ENCODE assay signal across 8 mouse cellular contexts in genomic region chr14:103069465-103069863, GRCm38 (mm10). TPM values are rescaled to one million over a fixed set of nuclear protein-coding genes. Genes with fewer than 3 reads are reported as not detected.
DNase-seq lines count a peak whose midpoint lies in the region; ATAC-seq and TF ChIP-seq lines count a peak whose summit lies in the region.

No protein-coding gene starts in this region.

- H3K9ac ChIP-seq in kidney, postnatal 0 days (ENCODE audit: low read depth, low read length), result 0 out of 2 replicates have a peak overlapping the region, but pooled peaks have one; percentile 46
- peak overlapping the region; percentile 89 for H3K9ac ChIP-seq in hindbrain, embryonic 16.5 days (ENCODE audit: low read depth, low read length)
- peak overlapping the region; percentile 63 for H3K9ac ChIP-seq in midbrain, embryonic 14.5 days (replicated peaks; ENCODE audit: low read length)

- TF ChIP-seq POLR2A in cortical plate, adult 2 months (IDR thresholded peaks at IDR 0.05; ENCODE audit: extremely low read depth, insufficient read depth, low read length), result no peak

- H3K4me3 ChIP-seq in kidney, postnatal 0 days (replicated peaks; ENCODE audit: low read depth, low read length), result peak overlapping the region; percentile 70
- peak overlapping the region; percentile 96 for H3K4me3 ChIP-seq in cortical plate, adult 2 months (ENCODE audit: insufficient read depth, low read length)
- H3K4me3 ChIP-seq in hindbrain, embryonic 16.5 days (ENCODE audit: low read length), result peak overlapping the region; percentile 70
- H3K4me3 ChIP-seq in midbrain, embryonic 14.5 days (replicated peaks; ENCODE audit: low read depth, low read length), result peak overlapping the region; percentile 67

- peak overlapping the region; percentile 89 for H3K27ac ChIP-seq in kidney, postnatal 0 days
- H3K27ac ChIP-seq in cortical plate, adult 2 months (ENCODE audit: insufficient read depth, low read length), result peak overlapping the region; percentile 53
- peak overlapping the region; percentile 66 for H3K27ac ChIP-seq in hindbrain, embryonic 16.5 days (ENCODE audit: low read depth, low read length)
- peak overlapping the region; percentile 81 for H3K27ac ChIP-seq in midbrain, embryonic 14.5 days (replicated peaks; ENCODE audit: low read depth, low read length)

- no peaks in the 10 kb centered on the region for H3K27me3 ChIP-seq in kidney, postnatal 0 days (ENCODE audit: insufficient read depth, low read length)
- H3K27me3 ChIP-seq in hindbrain, embryonic 16.5 days (replicated peaks; ENCODE audit: control insufficient read depth, insufficient read depth, low read length), result no peaks in the 10 kb centered on the region
- H3K27me3 ChIP-seq in midbrain, embryonic 14.5 days (ENCODE audit: control insufficient read depth, insufficient read depth, low read length), result no peaks in the 10 kb centered on the region

- TF ChIP-seq CTCF in kidney, postnatal 0 days (IDR thresholded peaks at IDR 0.05; ENCODE audit: low read depth), result no peak
- no peak for TF ChIP-seq CTCF in cortical plate, adult 2 months (IDR thresholded peaks at IDR 0.05; ENCODE audit: extremely low read depth, insufficient read depth, low read length)

- no peak for DNase-seq in kidney, postnatal 0 days (ENCODE audit: low spot score)
- no peak for DNase-seq in kidney, adult 8-10 months
- no peak for DNase-seq in midbrain, embryonic 14.5 days
- no peak for DNase-seq in spleen, adult 18-20 months
- DNase-seq in kidney, adult 9 months, result no peak
- no peak for DNase-seq in right cerebral cortex, postnatal 14 days

- no peaks in the 10 kb centered on the region for H3K4me1 ChIP-seq in kidney, postnatal 0 days (replicated peaks; ENCODE audit: insufficient read depth, low read length)
- peaks cover 2% of the 10 kb centered on the region; the same call in 1 of the 2 replicates for H3K4me1 ChIP-seq in cortical plate, adult 2 months (ENCODE audit: control insufficient read depth, insufficient read depth, low read length)
- peaks cover 10% of the 10 kb centered on the region for H3K4me1 ChIP-seq in hindbrain, embryonic 16.5 days (ENCODE audit: control insufficient read depth, insufficient read depth, low read depth, low read length)
- H3K4me1 ChIP-seq in midbrain, embryonic 14.5 days (ENCODE audit: control insufficient read depth, insufficient read depth, low read length), result peaks cover 9% of the 10 kb centered on the region; the same call in 1 of the 2 replicates

- no peak; the same call in 1 of the 2 replicates for ATAC-seq in kidney, postnatal 0 days (replicated peaks; ENCODE audit: low FRiP score, low read depth)
- no peak for ATAC-seq in hindbrain, embryonic 16.5 days
- ATAC-seq in midbrain, embryonic 14.5 days (ENCODE audit: low FRiP score, low TSS enrichment), result peak; percentile 74

- H3K4me2 ChIP-seq in kidney, postnatal 0 days (ENCODE audit: low read length), result peak overlapping the region; percentile 77
- H3K4me2 ChIP-seq in hindbrain, embryonic 16.5 days (ENCODE audit: low read length), result peak overlapping the region; percentile 96
- H3K4me2 ChIP-seq in midbrain, embryonic 14.5 days (ENCODE audit: low read length), result peak overlapping the region; percentile 87

- no peaks in the 10 kb centered on the region for H3K9me3 ChIP-seq in kidney, postnatal 0 days (replicated peaks; ENCODE audit: low read length)
- no peaks in the 10 kb centered on the region for H3K9me3 ChIP-seq in hindbrain, embryonic 16.5 days (ENCODE audit: control insufficient read depth, low read length)
- H3K9me3 ChIP-seq in midbrain, embryonic 14.5 days (ENCODE audit: control insufficient read depth, low read length), result no peaks in the 10 kb centered on the region

- H3K36me3 ChIP-seq in kidney, postnatal 0 days (ENCODE audit: insufficient read depth, low read length), result peaks cover 11% of the 10 kb centered on the region; the same call in 1 of the 2 replicates
- peaks cover 2% of the 10 kb centered on the region; the same call in 1 of the 2 replicates for H3K36me3 ChIP-seq in hindbrain, embryonic 16.5 days (ENCODE audit: control insufficient read depth, insufficient read depth, low read length)
- H3K36me3 ChIP-seq in midbrain, embryonic 14.5 days (ENCODE audit: control insufficient read depth, insufficient read depth, low read length), result no peaks in the 10 kb centered on the region; the same call in 1 of the 2 replicates

- WGBS in kidney, postnatal 0 days, result 12% methylated on average over 12 of the region's 12 CpGs
- whole genome bisulfite sequencing in hindbrain, embryonic 16.5 days, result 10% methylated on average over 12 of the region's 12 CpGs
- 8% methylated on average over 12 of the region's 12 CpGs for WGBS in midbrain, embryonic 14.5 days

RNA-seq across cellular contexts. Expression of gene Cln5, which starts 0.6 kb away (rescaled TPM):
- polyA plus RNA-seq in kidney, postnatal 0 days (2015; fragmentation: Nextera tagmentation; extraction: Ambion mirVana), result 32.7 and 36.2 TPM in 2 replicates
- polyA plus RNA-seq in cortical plate, adult 2 months (2012; rRNA removed), result 12.2 and 13.2 TPM in 2 replicates
- 12.1 and 13.8 TPM in 2 replicates for polyA plus RNA-seq in hindbrain, embryonic 16.5 days (2015; fragmentation: Nextera tagmentation; extraction: Ambion mirVana)
- polyA plus RNA-seq in midbrain, embryonic 14.5 days (2014; fragmentation: Nextera tagmentation; extraction: Ambion mirVana), result 9.0 and 13.3 TPM in 2 replicates

RNA-seq across cellular contexts. Expression of gene Acod1, which starts 22.7 kb away (rescaled TPM):
- polyA plus RNA-seq in kidney, postnatal 0 days (2015; fragmentation: Nextera tagmentation; extraction: Ambion mirVana), result not detected in 2 replicates
- 0.04 and 0.06 TPM in 2 replicates for polyA plus RNA-seq in cortical plate, adult 2 months (2012; rRNA removed)
- not detected in 2 replicates for polyA plus RNA-seq in hindbrain, embryonic 16.5 days (2015; fragmentation: Nextera tagmentation; extraction: Ambion mirVana)
- 0.24 TPM in 1 of 2 replicates, not detected in the other for polyA plus RNA-seq in midbrain, embryonic 14.5 days (2014; fragmentation: Nextera tagmentation; extraction: Ambion mirVana)

RNA-seq across cellular contexts. Expression of gene Fbxl3, which starts 29.9 kb away (rescaled TPM):
- polyA plus RNA-seq in kidney, postnatal 0 days (2015; fragmentation: Nextera tagmentation; extraction: Ambion mirVana), result 27.6 and 28.5 TPM in 2 replicates
- polyA plus RNA-seq in cortical plate, adult 2 months (2012; rRNA removed), result 116 TPM in 2 replicates
- polyA plus RNA-seq in hindbrain, embryonic 16.5 days (2015; fragmentation: Nextera tagmentation; extraction: Ambion mirVana), result 18.5 and 21.3 TPM in 2 replicates
- polyA plus RNA-seq in midbrain, embryonic 14.5 days (2014; fragmentation: Nextera tagmentation; extraction: Ambion mirVana), result 30.4 and 36.2 TPM in 2 replicates
